Mouse (Mus musculus) B cell, adult 62 days (primary cell): ENCODE measurements around the gene Cryzl1. TPM values are rescaled to one million over a fixed set of nuclear protein-coding genes. Genes with fewer than 3 reads are reported as not detected.

Experiments
- total RNA-seq: library from RNA; stranded (reverse); gene quantifications from 4 replicates; pipeline ENCODE4 v1.2.4, GENCODE M21; 2023

The Cryzl1 gene
- 39.3 to 53.5 TPM (median 49.0 TPM) in 4 replicates for total RNA-seq

GRCm38 (mm10) chr16:91728123-91729065, at the start of gene Cryzl1:
TSS of gene Cryzl1 (minus strand) at chr16:91728975.

DNA sequence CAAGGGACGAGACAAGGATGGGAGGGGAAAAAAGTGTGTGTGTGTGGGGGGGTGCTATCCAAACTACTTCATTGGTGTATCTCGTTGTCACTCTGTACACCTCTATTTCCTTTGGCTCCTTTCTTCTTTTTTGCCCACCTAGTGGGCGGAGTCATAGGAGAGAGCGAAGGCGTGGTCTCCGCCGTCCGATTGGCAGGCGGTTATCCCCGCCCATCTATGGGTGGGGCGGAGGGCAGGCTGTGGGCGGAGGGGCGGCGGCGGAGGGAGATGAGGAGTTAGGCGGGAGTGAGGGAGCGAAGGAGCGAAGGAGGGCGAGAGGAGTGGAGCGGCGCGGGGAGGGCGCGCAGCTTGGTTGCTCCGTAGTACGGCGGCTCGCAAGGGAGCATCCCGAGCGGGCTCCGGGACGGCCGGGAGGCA, 299 bp upstream of the Cryzl1 start, which contains the start of gene Itsn1:
Gene Itsn1, plus strand, starts transcription at position 216 of the 417 bp plus-strand sequence.

GRCm38 (mm10) chr16:91688619-91689334, 40.0 kb downstream of the Cryzl1 start, which contains the start of gene Donson:
TSS of gene Donson (minus strand) at chr16:91688770.

GRCm38 (mm10) chr16:91647461-91648219, 81.1 kb downstream of the Cryzl1 start, which contains the start of gene Son:
TSS of gene Son (plus strand) at chr16:91647506.

GRCm38 (mm10) chr16:91646681-91647419, 81.9 kb downstream of the Cryzl1 start, which contains the start of gene Gart:
TSS of gene Gart (minus strand) at chr16:91646952.

Other genes starting within 250 kb of the Cryzl1 start
- 156 to 189 TPM (median 162 TPM) in 4 replicates for gene Ifnar1, start 243.7 kb downstream of the Cryzl1 start, total RNA-seq
- gene Ifngr2, start 181.9 kb downstream of the Cryzl1 start, total RNA-seq, result 49.6 to 55.0 TPM (median 52.8 TPM) in 4 replicates
- gene Tmem50b, start 131.2 kb downstream of the Cryzl1 start, total RNA-seq, result 33.6 to 37.2 TPM (median 36.6 TPM) in 4 replicates
- 0.46 to 1.8 TPM (median 0.83 TPM) in 4 replicates for gene Dnajc28, start 109.9 kb downstream of the Cryzl1 start, total RNA-seq
- 60.8 to 87.7 TPM (median 77.5 TPM) in 4 replicates for gene Gart, start 82.0 kb downstream of the Cryzl1 start, total RNA-seq
- 535 to 566 TPM (median 560 TPM) in 4 replicates for gene Son, start 81.5 kb downstream of the Cryzl1 start, total RNA-seq
- gene Donson, start 40.2 kb downstream of the Cryzl1 start, total RNA-seq, result 79.3 to 88.8 TPM (median 83.8 TPM) in 4 replicates
- gene Itsn1, start 306 bp upstream of the Cryzl1 start, total RNA-seq, result 17.6 to 29.5 TPM (median 25.7 TPM) in 4 replicates